Mouse (Mus musculus): ENCODE measurements around the gene Pipox. TPM values are rescaled to one million over a fixed set of nuclear protein-coding genes. Genes with fewer than 3 reads are reported as not detected.

The Pipox gene
- total RNA-seq, 2 experiments from 2014 or later = 0.25 to 1.4 TPM

GRCm38 (mm10) chr11:77888846-77889245, 5.0 kb downstream of the Pipox start:
- DNase-seq (ENCODE audit: low spot score in 2 of 2) = no peak
- intact Hi-C loops (cut with DNase I) = loop anchor here (5.0 kb wide), 1 partner anchor 37 kb away; no protein-coding TSS in a partner anchor

DNA sequence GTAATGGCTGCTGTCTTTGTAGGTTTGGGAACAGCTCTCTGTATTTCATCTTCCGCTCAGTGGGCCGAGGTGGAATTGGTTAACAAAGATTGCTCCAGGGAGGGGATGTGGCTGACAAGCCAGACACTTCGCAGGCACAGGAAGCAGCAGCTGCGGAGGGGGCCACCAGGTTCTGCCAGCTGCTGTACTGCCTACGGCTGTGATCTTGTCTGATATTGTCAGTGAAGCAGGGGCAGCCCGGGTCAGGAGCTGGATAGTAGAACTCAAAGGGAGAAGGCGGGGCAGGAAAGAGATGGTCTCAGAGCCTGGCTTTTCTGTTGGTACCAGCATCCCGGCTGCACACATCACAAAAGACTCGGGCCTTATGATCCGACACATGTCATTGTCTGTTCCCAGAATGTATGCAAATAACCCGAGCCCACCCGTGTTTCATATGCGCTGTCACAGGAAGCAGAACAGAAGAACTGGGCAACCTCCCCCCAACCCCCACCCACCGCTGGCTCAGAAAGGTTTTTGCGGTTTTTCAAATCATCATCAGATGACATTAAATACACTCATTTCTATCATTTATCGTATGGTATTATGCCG, 6.4 kb downstream of the Pipox start:
- DNase-seq (ENCODE audit: low spot score in 2 of 2) = peak; percentile 32 to 40
- intact Hi-C loops (cut with DNase I) = loop anchor here (5.0 kb wide), 1 partner anchor 35 kb away; no protein-coding TSS in a partner anchor

GRCm38 (mm10) chr11:77885246-77885575, 8.7 kb downstream of the Pipox start:
- no peak for DNase-seq (ENCODE audit: low spot score in 2 of 2)
- intact Hi-C loops (cut with DNase I) = loop anchor here (5.0 kb wide), 1 partner anchor 33 kb away; no protein-coding TSS in a partner anchor

GRCm38 (mm10) chr11:77884524-77885245, 9.2 kb downstream of the Pipox start:
- intact Hi-C loops (cut with DNase I) = loop anchor here (5.0 kb wide), 1 partner anchor 32 kb away; no protein-coding TSS in a partner anchor
- DNase-seq (ENCODE audit: low spot score in 2 of 2) = no peak

DNA sequence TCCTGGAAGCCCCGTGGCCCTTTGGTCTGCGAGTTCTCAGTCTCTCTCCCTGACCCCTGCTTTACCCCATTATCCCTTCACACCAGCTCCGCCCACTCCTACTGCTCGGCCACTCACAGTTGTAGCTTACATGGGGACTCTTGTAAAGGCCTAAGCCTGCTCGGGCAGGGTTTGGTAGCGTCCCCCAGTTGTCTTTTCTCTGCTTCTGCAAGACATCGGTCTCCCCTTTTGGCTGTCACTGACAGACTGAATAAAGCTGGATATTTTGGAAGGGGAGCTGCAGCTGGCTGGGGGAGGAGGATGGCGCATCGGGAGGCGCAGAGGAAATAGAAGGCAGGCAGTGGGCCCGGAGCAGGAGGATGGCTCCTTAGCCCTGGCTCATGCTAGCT, 17.1 kb downstream of the Pipox start:
- intact Hi-C loops (cut with DNase I) = no loop called here
- peak in 1 of 2 experiments; percentile 52 for DNase-seq (ENCODE audit: low spot score in 2 of 2)

GRCm38 (mm10) chr11:77875847-77876759, 17.8 kb downstream of the Pipox start:
- DNase-seq (ENCODE audit: low spot score in 2 of 2) = peak in 1 of 2 experiments; percentile 41
- intact Hi-C loops (cut with DNase I) = no loop called here

- no peak for DNase-seq (ENCODE audit: low spot score in 2 of 2)
- intact Hi-C loops (cut with DNase I) = no loop called here
Observed at GRCm38 (mm10) chr11:77875269-77875668, 18.6 kb downstream of the Pipox start.

GRCm38 (mm10) chr11:77874685-77875231, 19.1 kb downstream of the Pipox start:
- intact Hi-C loops (cut with DNase I) = loop anchor here (5.0 kb wide), 1 partner anchor 58 kb away; the partner anchor contains the start of gene Sez6

GRCm38 (mm10) chr11:77873116-77873515, 20.8 kb downstream of the Pipox start:
- intact Hi-C loops (cut with DNase I) = loop anchor here (5.0 kb wide), 1 partner anchor 59 kb away; the partner anchor contains the start of gene Sez6
- no peak for DNase-seq (ENCODE audit: low spot score in 2 of 2)

More at GRCm38 (mm10) chr11:77874685-77875231, 19.1 kb downstream of the Pipox start:
- no peak for DNase-seq (ENCODE audit: low spot score in 2 of 2)

DNA sequence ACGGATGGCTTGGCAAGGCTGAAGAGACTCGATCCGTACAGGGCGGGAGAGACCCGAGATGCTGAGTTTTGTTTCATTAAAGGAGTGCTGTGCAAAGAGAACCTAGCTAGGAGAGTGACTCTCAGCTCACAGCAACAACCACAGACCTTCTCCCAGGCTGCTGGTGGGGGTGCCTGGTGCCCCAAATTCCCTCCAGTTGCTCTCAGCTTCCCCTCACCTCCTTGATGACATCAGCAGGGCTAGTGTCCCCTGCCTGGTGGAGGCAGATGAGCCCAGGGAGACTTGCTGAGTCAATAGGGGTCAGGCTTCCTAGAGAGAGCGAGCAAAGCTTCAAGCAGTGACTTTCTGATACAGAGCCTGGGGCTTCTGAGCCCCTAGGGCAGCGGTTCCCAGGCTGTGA, 21.2 kb downstream of the Pipox start:
- no peak for DNase-seq (ENCODE audit: low spot score in 2 of 2)
- intact Hi-C loops (cut with DNase I) = loop anchor here (5.0 kb wide), 1 partner anchor 60 kb away; the partner anchor contains the start of gene Sez6

GRCm38 (mm10) chr11:77872236-77872635, 21.7 kb downstream of the Pipox start:
- DNase-seq (ENCODE audit: low spot score in 2 of 2) = peak in 1 of 2 experiments; percentile 68
- intact Hi-C loops (cut with DNase I) = loop anchor here (5.0 kb wide), 1 partner anchor 60 kb away; the partner anchor contains the start of gene Sez6

DNA sequence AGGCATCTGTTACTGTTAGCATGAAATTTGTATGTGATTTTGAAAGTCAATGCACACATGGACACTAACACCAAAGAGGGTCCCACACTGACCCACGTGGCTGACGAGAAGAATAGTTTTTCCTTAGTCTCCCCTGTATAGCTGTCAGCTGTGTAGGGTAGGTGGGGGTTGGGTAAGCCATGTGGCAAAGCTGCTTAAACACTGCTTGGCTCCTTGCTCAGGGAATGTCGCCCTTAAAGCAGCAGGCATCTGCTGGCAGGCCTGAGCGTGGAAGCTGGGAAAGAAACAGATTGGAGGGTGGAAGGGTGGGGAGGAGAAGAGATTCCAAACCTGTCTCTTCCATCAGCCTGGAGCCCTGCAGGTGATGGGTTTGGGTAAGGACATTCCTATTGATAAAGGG, 22.5 kb downstream of the Pipox start:
- intact Hi-C loops (cut with DNase I) = loop anchor here (5.0 kb wide), 1 partner anchor 61 kb away; the partner anchor contains the start of gene Sez6
- peak; percentile 72 to 80 for DNase-seq (ENCODE audit: low spot score in 2 of 2)

- peak in 1 of 2 experiments; percentile 33 for DNase-seq (ENCODE audit: low spot score in 2 of 2)
- intact Hi-C loops (cut with DNase I) = no loop called here
Observed at GRCm38 (mm10) chr11:77867419-77868083, 26.3 kb downstream of the Pipox start.

DNA sequence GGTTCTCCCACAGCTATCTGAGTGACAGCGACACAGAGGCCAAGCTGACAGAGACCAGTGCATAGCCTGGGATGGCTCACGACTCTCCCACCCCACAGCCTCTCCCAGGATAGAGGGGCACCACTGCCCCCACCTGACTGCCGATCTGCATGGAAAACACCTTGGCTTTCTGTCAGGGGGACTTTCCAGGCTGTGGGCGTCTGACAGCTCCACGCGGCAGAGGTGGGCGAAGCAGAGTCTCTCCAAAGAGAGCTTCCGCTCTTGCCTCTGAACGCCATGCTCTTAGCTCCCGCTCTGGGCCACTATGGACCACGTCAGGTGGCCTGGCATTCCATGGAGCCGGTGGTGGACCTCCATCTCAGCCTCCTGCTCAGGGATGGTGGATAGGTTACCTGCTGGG, 29.1 kb downstream of the Pipox start:
- peak; percentile 43 to 65 for DNase-seq (ENCODE audit: low spot score in 2 of 2)
- intact Hi-C loops (cut with DNase I) = no loop called here

DNA sequence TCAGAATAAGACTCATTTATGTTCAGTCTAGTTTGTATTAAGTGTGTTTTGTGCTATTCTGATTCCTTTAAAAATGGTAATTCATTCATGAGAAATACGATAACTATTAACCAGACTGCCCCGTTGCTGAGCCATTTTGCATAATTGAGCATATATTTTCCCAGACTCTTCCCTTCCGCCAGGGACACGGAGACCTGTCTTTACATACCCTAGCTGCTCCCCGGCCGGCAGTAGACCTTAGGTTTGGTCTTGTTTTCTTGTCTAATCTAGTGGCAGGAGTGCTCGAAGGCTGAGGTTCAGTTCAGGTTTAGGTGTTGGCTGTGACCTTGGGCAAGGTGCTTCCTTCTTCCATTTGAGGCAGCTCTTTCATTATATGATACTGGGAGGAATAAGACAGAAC, 31.0 kb downstream of the Pipox start:
- intact Hi-C loops (cut with DNase I) = no loop called here
- no peak for DNase-seq (ENCODE audit: low spot score in 2 of 2)

GRCm38 (mm10) chr11:77860947-77861346, 32.9 kb downstream of the Pipox start:
- intact Hi-C loops (cut with DNase I) = no loop called here
- peak in 1 of 2 experiments; percentile 46 for DNase-seq (ENCODE audit: low spot score in 2 of 2)

GRCm38 (mm10) chr11:77858589-77858988, 35.3 kb downstream of the Pipox start:
- intact Hi-C loops (cut with DNase I) = no loop called here
- no peak for DNase-seq (ENCODE audit: low spot score in 2 of 2)

- intact Hi-C loops (cut with DNase I) = no loop called here
- no peak for DNase-seq (ENCODE audit: low spot score in 2 of 2)
Observed at GRCm38 (mm10) chr11:77857089-77857488, 36.8 kb downstream of the Pipox start.

- intact Hi-C loops (cut with DNase I) = no loop called here
Observed at GRCm38 (mm10) chr11:77855396-77855795, 38.5 kb downstream of the Pipox start.

More at GRCm38 (mm10) chr11:77855396-77855795, 38.5 kb downstream of the Pipox start:
- no peak for DNase-seq (ENCODE audit: low spot score in 2 of 2)
